Mouse (Mus musculus): ENCODE results near the gene Tmem51.

- TF ChIP-seq POLR2A (IDR thresholded peaks at IDR 0.05; ENCODE audit: control insufficient read depth, extremely low read depth, insufficient read depth, low read length, poor library complexity) (no peak), CTCF (IDR thresholded peaks at IDR 0.05; ENCODE audit: borderline replicate concordance, control insufficient read depth, extremely low read depth, insufficient read depth, low read length, poor library complexity) (no peak)
Observed at GRCm38 (mm10) chr4:142044452-142044851, 39.7 kb downstream of the Tmem51 start.

Measured in thymus, adult 2 months (tissue).